Mouse (Mus musculus) brain, embryonic 14.5 days (tissue): Measurements from ENCODE around the gene Noxred1.

Experiments used
- CTCF ChIP-seq: fragments of 200-500 bp; IDR thresholded peaks from 2 replicates; pipeline ENCODE4 v1.5.1; 2012; ENCODE audit warnings: inconsistent platforms, mild to moderate bottlenecking, moderate library complexity, borderline replicate concordance; ENCODE audit not compliant: insufficient read depth, insufficient read length; ENCODE audit errors: extremely low read depth
- POLR2A ChIP-seq: fragments of 200-500 bp; IDR thresholded peaks from 2 replicates; pipeline ENCODE4 v1.6.1; 2012; ENCODE audit warnings: mild to moderate bottlenecking, inconsistent platforms, borderline replicate concordance; ENCODE audit not compliant: poor library complexity, insufficient read depth, insufficient read length, severe bottlenecking; ENCODE audit errors: extremely low read depth

DNA sequence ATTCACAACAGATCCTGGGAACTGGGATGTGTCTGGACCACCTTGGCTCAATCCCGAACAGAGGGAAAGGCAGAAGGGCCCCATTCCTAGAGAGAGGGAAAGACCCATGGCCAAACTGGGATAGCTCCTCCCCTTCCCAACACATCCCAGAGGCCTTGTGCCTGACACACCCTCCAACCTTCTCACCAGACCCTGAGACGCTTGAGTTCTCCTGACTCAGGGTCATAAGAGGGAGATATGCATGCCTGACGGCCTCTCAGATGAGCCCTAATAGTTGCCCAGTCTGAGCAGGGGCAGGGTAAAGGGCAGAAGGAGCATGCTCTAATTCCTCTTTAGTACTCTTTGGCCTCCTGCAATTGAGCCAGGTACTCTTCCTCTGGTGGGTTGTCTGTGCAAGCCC, 40.8 kb upstream of the Noxred1 start:
- TF ChIP-seq POLR2A (no peak), CTCF (no peak)
